ENCODE assay signal across 23 mouse cellular contexts in the genomic region with DNA sequence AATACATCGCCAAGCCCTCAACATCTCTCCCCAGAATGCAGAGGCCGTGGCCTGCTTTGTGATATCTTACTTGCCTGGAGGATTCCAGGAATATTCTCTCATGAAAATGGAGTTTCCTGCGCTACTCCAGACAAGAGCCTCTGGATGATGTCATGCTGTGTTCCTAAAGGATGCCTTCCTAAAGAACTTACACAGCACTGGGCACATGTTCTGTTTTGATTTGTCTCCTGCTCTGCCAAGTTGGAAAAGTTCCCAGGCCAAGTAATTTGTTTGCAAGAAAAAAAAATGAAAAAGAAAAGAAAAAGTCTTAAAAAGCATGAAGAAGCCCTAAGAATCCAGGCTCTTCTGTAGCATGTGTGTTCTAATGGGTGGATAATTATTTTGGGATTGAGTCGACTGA. TPM values are rescaled to one million over a fixed set of nuclear protein-coding genes. Genes with fewer than 3 reads are reported as not detected.
DNase-seq lines count a peak whose midpoint lies in the region; ATAC-seq and TF ChIP-seq lines count a peak whose summit lies in the region.
"Had no signal": no experiment of that assay in that cellular context is flagged by ENCODE, and none has a peak within 500 bp of the region (broad histone marks: within the 10 kb centered on the region; RNA-seq: fewer than 3 reads in every experiment).

No protein-coding gene starts in this region.

- no peaks in the 10 kb centered on the region for H3K4me1 ChIP-seq in lung, embryonic 14.5 days (ENCODE audit: insufficient read depth)
- peaks cover 7% of the 10 kb centered on the region for H3K4me1 ChIP-seq in forebrain, embryonic 14.5 days (ENCODE audit: control insufficient read depth, insufficient read depth, low read length)
- no peaks in the 10 kb centered on the region for H3K4me1 ChIP-seq in kidney, embryonic 16.5 days (ENCODE audit: insufficient read depth, low read length)
- H3K4me1 ChIP-seq: intestine, embryonic 15.5 days; kidney, embryonic 15.5 days; liver, embryonic 13.5 days had no signal

- DNase-seq in frontal cortex, postnatal 14 days (ENCODE audit: low spot score in 2 of 2): no peak
- DNase-seq in lung, embryonic 14.5 days: peak; percentile 69
- no peak for DNase-seq in lung, postnatal 4 days
- peak; percentile 59 for DNase-seq in NIH3T3 (ENCODE audit: low read depth)
- DNase-seq in forebrain, embryonic 14.5 days (ENCODE audit: low spot score): peak; percentile 67
- DNase-seq in c-Kit-positive CD71-positive TER-119-positive erythroid progenitor cells, embryonic 14.5 days (ENCODE audit: low spot score): no peak
- DNase-seq: adrenal gland, adult 8-10 months; cerebellum, adult 11-12 months; cerebellum, postnatal 14 days; embryo, embryonic 11 days; gastrocnemius, postnatal 25 days; liver, embryonic 13.5 days; retina, postnatal 1 day; thymus, postnatal 25 days had no signal

- no peak for TF ChIP-seq CTCF in lung, embryonic 14.5 days (IDR thresholded peaks at IDR 0.05; ENCODE audit: low read depth)

- H3K27ac ChIP-seq in lung, embryonic 14.5 days (ENCODE audit: low read depth): no peak overlapping the region
- H3K27ac ChIP-seq in forebrain, embryonic 14.5 days (ENCODE audit: low read depth, low read length): no peak overlapping the region; the same call in 1 of the 2 replicates
- H3K27ac ChIP-seq in kidney, embryonic 16.5 days (ENCODE audit: low read length): no peak overlapping the region
- H3K27ac ChIP-seq: hindbrain, embryonic 14.5 days; intestine, embryonic 15.5 days; kidney, embryonic 15.5 days; limb, embryonic 12.5 days; liver, embryonic 13.5 days had no signal

- H3K9me3 ChIP-seq in lung, embryonic 14.5 days (ENCODE audit: low read depth, low read length): no peaks in the 10 kb centered on the region
- no peaks in the 10 kb centered on the region for H3K9me3 ChIP-seq in forebrain, embryonic 14.5 days (replicated peaks; ENCODE audit: control insufficient read depth, low read length)
- H3K9me3 ChIP-seq in kidney, embryonic 16.5 days (ENCODE audit: low read length): no peaks in the 10 kb centered on the region
- H3K9me3 ChIP-seq: intestine, embryonic 15.5 days; kidney, embryonic 15.5 days; limb, embryonic 12.5 days; liver, embryonic 13.5 days; megakaryocyte, embryonic 14.5 days had no signal

- H3K27me3 ChIP-seq in lung, embryonic 14.5 days (ENCODE audit: insufficient read depth, low read length): no peaks in the 10 kb centered on the region
- H3K27me3 ChIP-seq in forebrain, embryonic 14.5 days (replicated peaks; ENCODE audit: control insufficient read depth, insufficient read depth, low read length): no peaks in the 10 kb centered on the region
- H3K27me3 ChIP-seq in kidney, embryonic 16.5 days (ENCODE audit: insufficient read depth, low read length): no peaks in the 10 kb centered on the region
- H3K27me3 ChIP-seq: intestine, embryonic 15.5 days; kidney, embryonic 15.5 days; limb, embryonic 12.5 days; liver, embryonic 13.5 days; megakaryocyte, embryonic 14.5 days had no signal

- no peak overlapping the region for H3K9ac ChIP-seq in lung, embryonic 14.5 days
- H3K9ac ChIP-seq in forebrain, embryonic 14.5 days (ENCODE audit: low read length): no peak overlapping the region
- no peak overlapping the region for H3K9ac ChIP-seq in kidney, embryonic 16.5 days (replicated peaks; ENCODE audit: low read length)
- H3K9ac ChIP-seq: hindbrain, embryonic 14.5 days; intestine, embryonic 15.5 days; kidney, embryonic 15.5 days; limb, embryonic 12.5 days; liver, embryonic 13.5 days had no signal

- ATAC-seq in frontal cortex, adult (ENCODE audit: low TSS enrichment): peak; percentile 91
- ATAC-seq in lung, embryonic 14.5 days (ENCODE audit: insufficient read depth): no peak; the same call in 1 of the 2 replicates
- ATAC-seq in forebrain, embryonic 14.5 days: peak; percentile 70; the same call in 1 of the 2 replicates
- ATAC-seq in kidney, embryonic 16.5 days (ENCODE audit: low FRiP score, low TSS enrichment): no peak
- ATAC-seq: intestine, embryonic 15.5 days; lung, postnatal 0 days had no signal

- no peak overlapping the region for H3K4me3 ChIP-seq in lung, embryonic 14.5 days (ENCODE audit: low read depth, low read length)
- no peak overlapping the region for H3K4me3 ChIP-seq in forebrain, embryonic 14.5 days (ENCODE audit: low read depth, low read length)
- H3K4me3 ChIP-seq in kidney, embryonic 16.5 days (ENCODE audit: low read length): no peak overlapping the region
- H3K4me3 ChIP-seq: intestine, embryonic 15.5 days; kidney, embryonic 15.5 days; limb, embryonic 12.5 days; liver, embryonic 13.5 days; megakaryocyte, embryonic 14.5 days had no signal

- 53% methylated on average over 4 of the region's 4 CpGs for WGBS in lung, embryonic 14.5 days
- 22% methylated on average over 4 of the region's 4 CpGs for WGBS in forebrain, embryonic 14.5 days
- WGBS in kidney, embryonic 16.5 days: 77% methylated on average over 4 of the region's 4 CpGs

- H3K36me3 ChIP-seq in lung, embryonic 14.5 days (ENCODE audit: insufficient read depth): no peaks in the 10 kb centered on the region
- no peaks in the 10 kb centered on the region for H3K36me3 ChIP-seq in forebrain, embryonic 14.5 days (ENCODE audit: control insufficient read depth, insufficient read depth, low read length)
- no peaks in the 10 kb centered on the region for H3K36me3 ChIP-seq in kidney, embryonic 16.5 days (ENCODE audit: insufficient read depth, low read length)
- H3K36me3 ChIP-seq: intestine, embryonic 15.5 days; kidney, embryonic 15.5 days; limb, embryonic 12.5 days; liver, embryonic 13.5 days had no signal

- H3K4me2 ChIP-seq in lung, embryonic 14.5 days: no peak overlapping the region
- H3K4me2 ChIP-seq in forebrain, embryonic 14.5 days (ENCODE audit: low read length): no peak overlapping the region
- H3K4me2 ChIP-seq in kidney, embryonic 16.5 days (replicated peaks; ENCODE audit: low read depth, low read length): no peak overlapping the region
- H3K4me2 ChIP-seq: hindbrain, embryonic 14.5 days; intestine, embryonic 15.5 days; kidney, embryonic 15.5 days; limb, embryonic 12.5 days; liver, embryonic 13.5 days had no signal

RNA-seq across cellular contexts. Expression of a gene that starts 56.2 kb away (rescaled TPM):
- polyA plus RNA-seq in lung, embryonic 14.5 days (2014; fragmentation: Nextera tagmentation; extraction: Ambion mirVana): 3.2 and 4.0 TPM in 2 replicates
- polyA plus RNA-seq in forebrain, embryonic 14.5 days (2014; fragmentation: Nextera tagmentation; extraction: Ambion mirVana): 1.6 TPM in 2 replicates
- 1.2 and 1.7 TPM in 2 replicates for polyA plus RNA-seq in kidney, embryonic 16.5 days (2015; fragmentation: Nextera tagmentation; extraction: Ambion mirVana)
- polyA plus RNA-seq: C2C12 had no signal

Comparison
In these comparisons a context has a peak if more than half of its experiments do, and no peak if none do; other contexts are left out.
1. DNase-seq: peak in lung, embryonic 14.5 days (single experiment), NIH3T3 (single experiment) and forebrain, embryonic 14.5 days (single experiment); none in frontal cortex, postnatal 14 days (0 of 2), lung, postnatal 4 days (0 of 2) and c-Kit-positive CD71-positive TER-119-positive erythroid progenitor cells, embryonic 14.5 days (single experiment).
2. ATAC-seq: peak in frontal cortex, adult (single experiment) and forebrain, embryonic 14.5 days (single experiment); none in lung, embryonic 14.5 days (single experiment) and kidney, embryonic 16.5 days (single experiment).